Mouse (Mus musculus): ENCODE measurements at regions not wholly inside any gene's neighbourhood (a gene's known extent, or its start where the extent isn't known, plus 50 kb on each side); places are given as distances from the start of the nearest gene placed in this dataset.

- H3K4me1 ChIP-seq: no peaks in the 10 kb centered on the region
- no peaks in the 10 kb centered on the region for H3K27me3 ChIP-seq (ENCODE audit: low read depth, poor library complexity, severe bottlenecking)
- H3K4me3 ChIP-seq: no peak overlapping the region
- no peak overlapping the region for H3K27ac ChIP-seq
- H3K9me3 ChIP-seq (replicated peaks): no peaks in the 10 kb centered on the region
- DNase-seq (ENCODE audit: low spot score): no peak
- H3K36me3 ChIP-seq: no peaks in the 10 kb centered on the region
- 90% methylated on average over 3 of the region's 3 CpGs for WGBS
Measured at GRCm38 (mm10) chr1:57512516-57512915, 105.6 kb upstream of the Tyw5 start.

- Histone ChIP-seq H3K9me3 (replicated peaks) (no peaks in the 10 kb centered on the region), H3K27me3 (ENCODE audit: low read depth, poor library complexity, severe bottlenecking) (no peaks in the 10 kb centered on the region), H3K4me3 (no peak overlapping the region), H3K36me3 (no peaks in the 10 kb centered on the region), H3K4me1 (peaks cover 15% of the 10 kb centered on the region), H3K27ac (no peak overlapping the region)
- 87% methylated on average over 4 of the region's 4 CpGs for WGBS
- DNase-seq (ENCODE audit: low spot score): no peak
Measured at GRCm38 (mm10) chr1:57525965-57526364, 119.1 kb upstream of the Tyw5 start.

GRCm38 (mm10) chr1:57528703-57529102, 121.8 kb upstream of the Tyw5 start:
- WGBS: 42% methylated on average over 3 of the region's 3 CpGs
- Histone ChIP-seq H3K4me3 (no peak overlapping the region), H3K27ac (no peak overlapping the region), H3K9me3 (replicated peaks) (no peaks in the 10 kb centered on the region), H3K4me1 (peaks cover 15% of the 10 kb centered on the region), H3K27me3 (ENCODE audit: low read depth, poor library complexity, severe bottlenecking) (no peaks in the 10 kb centered on the region), H3K36me3 (no peaks in the 10 kb centered on the region)
- DNase-seq (ENCODE audit: low spot score): no peak

- peaks cover 15% of the 10 kb centered on the region for H3K4me1 ChIP-seq
- 88% methylated on average over 2 of the region's 2 CpGs for WGBS
- no peaks in the 10 kb centered on the region for H3K9me3 ChIP-seq (replicated peaks)
- no peaks in the 10 kb centered on the region for H3K27me3 ChIP-seq (ENCODE audit: low read depth, poor library complexity, severe bottlenecking)
- H3K4me3 ChIP-seq: no peak overlapping the region
- no peak overlapping the region for H3K27ac ChIP-seq
- no peak for DNase-seq (ENCODE audit: low spot score)
- no peaks in the 10 kb centered on the region for H3K36me3 ChIP-seq
Measured at GRCm38 (mm10) chr1:57529320-57529719, 122.4 kb upstream of the Tyw5 start.

- Histone ChIP-seq H3K4me1 (peaks cover 4% of the 10 kb centered on the region), H3K36me3 (no peaks in the 10 kb centered on the region), H3K27ac (no peak overlapping the region), H3K9me3 (replicated peaks) (no peaks in the 10 kb centered on the region), H3K27me3 (ENCODE audit: low read depth, poor library complexity, severe bottlenecking) (no peaks in the 10 kb centered on the region), H3K4me3 (no peak overlapping the region)
- WGBS: 86% methylated on average over 5 of the region's 5 CpGs
- DNase-seq (ENCODE audit: low spot score): no peak
Measured at GRCm38 (mm10) chr1:57537369-57537768, 130.5 kb upstream of the Tyw5 start.

- H3K27me3 ChIP-seq (ENCODE audit: low read depth, poor library complexity, severe bottlenecking): no peaks in the 10 kb centered on the region
- H3K4me3 ChIP-seq: no peak overlapping the region
- no peaks in the 10 kb centered on the region for H3K9me3 ChIP-seq (replicated peaks)
- no peak overlapping the region for H3K27ac ChIP-seq
- H3K4me1 ChIP-seq: peaks cover 10% of the 10 kb centered on the region
- WGBS: 74% methylated on average over 3 of the region's 3 CpGs
- H3K36me3 ChIP-seq: no peaks in the 10 kb centered on the region
- DNase-seq (ENCODE audit: low spot score): no peak
Measured at GRCm38 (mm10) chr1:57544684-57545083, 137.8 kb upstream of the Tyw5 start.

GRCm38 (mm10) chr1:57545792-57546685, 139.1 kb upstream of the Tyw5 start:
- DNase-seq (ENCODE audit: low spot score): no peak
- no peaks in the 10 kb centered on the region for H3K9me3 ChIP-seq (replicated peaks)
- no peaks in the 10 kb centered on the region for H3K27me3 ChIP-seq (ENCODE audit: low read depth, poor library complexity, severe bottlenecking)
- H3K27ac ChIP-seq: no peak overlapping the region
- H3K36me3 ChIP-seq: no peaks in the 10 kb centered on the region
- no peak overlapping the region for H3K4me3 ChIP-seq
- 75% methylated on average over 14 of the region's 14 CpGs for WGBS
- H3K4me1 ChIP-seq: peaks cover 10% of the 10 kb centered on the region

GRCm38 (mm10) chr1:57561517-57561916, 154.6 kb upstream of the Tyw5 start:
- no peak overlapping the region for H3K4me3 ChIP-seq
- no peaks in the 10 kb centered on the region for H3K36me3 ChIP-seq
- no peaks in the 10 kb centered on the region for H3K9me3 ChIP-seq (replicated peaks)
- no peaks in the 10 kb centered on the region for H3K4me1 ChIP-seq
- H3K27ac ChIP-seq: no peak overlapping the region
- DNase-seq (ENCODE audit: low spot score): no peak
- no peaks in the 10 kb centered on the region for H3K27me3 ChIP-seq (ENCODE audit: low read depth, poor library complexity, severe bottlenecking)
- WGBS: 92% methylated on average over 2 of the region's 2 CpGs

GRCm38 (mm10) chr1:57564676-57565075, 157.8 kb upstream of the Tyw5 start:
- DNase-seq (ENCODE audit: low spot score): no peak
- WGBS: 54% methylated on average over 5 of the region's 5 CpGs
- no peak overlapping the region for H3K4me3 ChIP-seq
- no peaks in the 10 kb centered on the region for H3K4me1 ChIP-seq
- no peaks in the 10 kb centered on the region for H3K36me3 ChIP-seq
- no peaks in the 10 kb centered on the region for H3K27me3 ChIP-seq (ENCODE audit: low read depth, poor library complexity, severe bottlenecking)
- H3K9me3 ChIP-seq (replicated peaks): no peaks in the 10 kb centered on the region
- no peak overlapping the region for H3K27ac ChIP-seq

GRCm38 (mm10) chr1:57572097-57572496, 165.2 kb upstream of the Tyw5 start:
- H3K4me3 ChIP-seq: no peak overlapping the region
- H3K36me3 ChIP-seq: no peaks in the 10 kb centered on the region
- DNase-seq (ENCODE audit: low spot score): no peak
- 82% methylated on average over 5 of the region's 5 CpGs for WGBS
- no peaks in the 10 kb centered on the region for H3K4me1 ChIP-seq
- H3K9me3 ChIP-seq (replicated peaks): no peaks in the 10 kb centered on the region
- H3K27ac ChIP-seq: no peak overlapping the region
- no peaks in the 10 kb centered on the region for H3K27me3 ChIP-seq (ENCODE audit: low read depth, poor library complexity, severe bottlenecking)

GRCm38 (mm10) chr1:57573829-57574228, 166.9 kb upstream of the Tyw5 start:
- H3K4me1 ChIP-seq: no peaks in the 10 kb centered on the region
- no peak overlapping the region for H3K27ac ChIP-seq
- H3K36me3 ChIP-seq: no peaks in the 10 kb centered on the region
- no peak for DNase-seq (ENCODE audit: low spot score)
- no peaks in the 10 kb centered on the region for H3K9me3 ChIP-seq (replicated peaks)
- 86% methylated on average over 6 of the region's 6 CpGs for WGBS
- H3K27me3 ChIP-seq (ENCODE audit: low read depth, poor library complexity, severe bottlenecking): no peaks in the 10 kb centered on the region
- H3K4me3 ChIP-seq: no peak overlapping the region

GRCm38 (mm10) chr1:57574530-57574929, 167.6 kb upstream of the Tyw5 start:
- DNase-seq (ENCODE audit: low spot score): no peak
- no peaks in the 10 kb centered on the region for H3K4me1 ChIP-seq
- no peak overlapping the region for H3K27ac ChIP-seq
- H3K27me3 ChIP-seq (ENCODE audit: low read depth, poor library complexity, severe bottlenecking): no peaks in the 10 kb centered on the region
- H3K36me3 ChIP-seq: no peaks in the 10 kb centered on the region
- no peaks in the 10 kb centered on the region for H3K9me3 ChIP-seq (replicated peaks)
- H3K4me3 ChIP-seq: no peak overlapping the region
- 98% methylated on average over 6 of the region's 6 CpGs for WGBS

- no peak for DNase-seq (ENCODE audit: low spot score)
- H3K36me3 ChIP-seq: no peaks in the 10 kb centered on the region
- H3K4me3 ChIP-seq: no peak overlapping the region
- H3K27me3 ChIP-seq (ENCODE audit: low read depth, poor library complexity, severe bottlenecking): no peaks in the 10 kb centered on the region
- no peaks in the 10 kb centered on the region for H3K9me3 ChIP-seq (replicated peaks)
- H3K4me1 ChIP-seq: no peaks in the 10 kb centered on the region
- 91% methylated on average over 5 of the region's 5 CpGs for WGBS
- H3K27ac ChIP-seq: no peak overlapping the region
Measured at GRCm38 (mm10) chr1:57576066-57576753, 169.3 kb upstream of the Tyw5 start.

Data from limb, embryonic 10.5 days (tissue).